Mouse (Mus musculus) ovary, postnatal 36 days (tissue): ENCODE data around the gene Fez1.

Source experiments
- DNase-seq: peaks from one replicate; pipeline ENCODE4 v3.0.0; 2022; ENCODE audit warnings: low spot score, mixed read lengths

The Fez1 gene

DNA sequence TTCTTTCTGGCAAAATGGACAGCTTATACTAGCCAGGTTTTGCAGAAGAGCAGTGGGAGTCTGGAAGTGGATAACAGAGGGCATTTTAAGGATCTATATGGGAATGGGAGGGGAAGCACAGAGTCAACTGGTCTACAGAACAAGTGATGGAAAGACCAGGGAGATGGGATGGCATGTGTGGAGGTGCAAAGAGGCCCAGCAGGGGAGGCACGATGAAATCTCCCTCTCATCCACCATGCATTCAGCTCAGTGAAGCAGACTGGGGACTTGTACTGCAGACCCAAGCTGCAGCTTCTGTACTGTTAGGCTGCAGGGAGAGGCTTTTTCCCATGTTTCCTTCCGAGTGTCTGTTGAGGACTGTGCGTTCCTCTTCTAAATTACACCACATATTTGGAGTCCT lies 12.2 kb downstream of the Fez1 start:
- DNase-seq = no peak

DNA sequence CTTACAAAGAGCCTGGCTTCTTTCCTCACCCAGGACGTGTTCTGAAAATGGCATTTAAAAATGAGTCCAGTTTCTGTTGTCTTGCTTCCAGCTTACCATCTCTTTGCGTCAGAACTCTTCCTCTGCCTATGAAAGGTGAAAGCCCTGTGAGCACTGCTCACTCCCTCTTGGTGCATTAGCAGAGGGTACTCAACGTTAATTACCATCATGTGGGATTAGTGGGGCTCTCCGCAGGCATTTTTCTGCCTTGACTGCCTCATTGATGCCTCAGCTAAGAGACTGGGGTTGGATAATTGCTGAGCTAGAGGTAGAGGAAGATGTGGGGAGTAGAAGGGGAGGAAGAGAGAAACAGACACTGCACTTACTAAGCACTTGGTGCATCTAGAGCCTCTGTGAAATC lies 24.7 kb downstream of the Fez1 start:
- DNase-seq = no peak

DNA sequence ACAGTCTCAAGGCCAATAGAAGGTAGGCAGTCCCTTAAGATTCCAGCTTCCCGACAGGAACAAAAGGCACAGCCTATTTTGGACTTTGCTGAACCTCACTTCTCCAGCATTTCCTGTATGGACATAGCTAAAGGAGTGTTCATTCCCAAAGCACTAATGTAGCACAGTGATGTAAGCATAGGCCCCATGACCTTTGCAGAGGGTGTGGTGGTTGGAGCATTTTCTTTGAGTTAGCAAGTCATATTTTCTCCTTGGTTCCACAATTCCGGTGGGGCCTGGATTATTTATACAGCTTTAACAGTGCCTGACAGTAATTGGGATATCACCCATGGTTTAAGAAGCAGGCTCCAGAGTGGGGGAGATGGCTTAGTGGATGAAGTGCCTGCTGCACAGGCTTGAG lies 27.0 kb downstream of the Fez1 start:
- DNase-seq = no peak

DNA sequence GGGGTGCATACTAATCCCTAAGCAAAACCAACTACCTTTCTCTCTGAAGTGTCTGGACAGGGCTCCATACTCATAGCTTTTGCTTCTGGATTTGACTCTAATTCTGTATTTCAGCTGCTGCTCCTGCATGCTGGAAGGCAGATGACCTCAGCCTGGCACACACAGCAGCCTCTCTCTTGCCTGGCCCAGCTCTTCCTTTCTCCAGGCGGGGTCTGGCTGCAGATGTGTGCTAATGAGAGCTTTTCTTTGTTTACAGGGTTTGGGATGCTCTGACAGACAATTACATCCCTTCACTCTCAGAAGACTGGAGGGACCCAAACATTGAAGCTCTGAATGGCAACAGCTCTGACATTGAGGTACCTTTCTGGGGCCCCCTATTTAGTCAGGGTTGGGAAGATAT lies 28.4 kb downstream of the Fez1 start:
- DNase-seq = no peak

- DNase-seq = no peak
Measured at GRCm38 (mm10) chr9:36852175-36852574, 30.5 kb downstream of the Fez1 start.

DNA sequence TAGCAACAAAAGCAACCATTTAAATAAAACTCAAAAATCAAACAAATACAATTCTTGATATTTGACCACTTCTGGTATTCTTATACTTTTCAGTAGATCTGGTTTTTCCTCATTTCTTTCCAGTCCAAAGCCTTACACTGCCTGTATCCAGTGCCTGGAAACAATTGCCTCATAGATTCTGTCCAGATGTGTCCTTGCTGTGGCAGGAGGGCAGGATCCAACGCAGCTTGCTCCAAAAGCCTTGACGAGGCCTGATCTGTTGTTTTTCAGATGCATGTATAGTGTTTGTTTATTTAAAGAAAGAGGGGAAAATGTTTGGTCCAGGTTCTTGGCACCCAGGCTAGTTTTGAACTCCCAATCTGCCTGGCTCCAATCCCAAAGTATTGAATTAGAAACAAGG lies 34.7 kb downstream of the Fez1 start:
- DNase-seq = no peak

DNA sequence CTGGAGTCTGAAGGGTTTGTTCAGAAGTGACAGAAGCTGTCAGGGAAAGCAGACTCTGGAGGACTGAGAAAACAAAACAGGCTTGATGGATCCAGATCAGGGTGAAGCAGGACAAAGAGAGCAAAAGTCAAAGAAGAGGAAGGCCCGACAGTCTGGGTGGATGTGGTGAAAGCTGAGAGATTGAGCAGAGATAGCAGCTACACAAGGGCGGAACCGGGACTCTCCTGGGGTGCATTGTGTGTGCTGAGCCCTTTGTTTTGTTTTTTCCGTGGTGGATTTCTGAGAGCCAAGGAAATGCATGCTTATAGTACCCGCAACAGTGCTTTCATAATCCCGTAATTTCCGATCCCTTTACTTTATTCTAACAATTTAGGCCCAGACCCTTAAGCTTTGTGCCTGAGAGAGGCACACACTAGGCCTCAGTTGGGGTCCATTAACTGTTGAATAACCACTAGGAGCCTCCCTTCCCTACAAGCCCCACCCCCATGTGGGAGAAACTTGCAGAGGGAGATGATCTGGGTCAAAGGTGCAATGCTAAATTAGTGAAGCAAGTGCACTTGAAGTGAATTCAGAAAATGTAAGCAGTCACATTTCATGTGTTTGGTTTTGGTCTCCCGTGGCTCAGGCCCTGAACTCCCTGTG lies 35.9 kb downstream of the Fez1 start:
- no peak for DNase-seq

- DNase-seq = no peak
Measured at GRCm38 (mm10) chr9:36858677-36859076, 37.0 kb downstream of the Fez1 start.

GRCm38 (mm10) chr9:36862576-36862975 lies 40.9 kb downstream of the Fez1 start:
- DNase-seq = no peak

GRCm38 (mm10) chr9:36863694-36864093 lies 42.0 kb downstream of the Fez1 start:
- no peak for DNase-seq

DNA sequence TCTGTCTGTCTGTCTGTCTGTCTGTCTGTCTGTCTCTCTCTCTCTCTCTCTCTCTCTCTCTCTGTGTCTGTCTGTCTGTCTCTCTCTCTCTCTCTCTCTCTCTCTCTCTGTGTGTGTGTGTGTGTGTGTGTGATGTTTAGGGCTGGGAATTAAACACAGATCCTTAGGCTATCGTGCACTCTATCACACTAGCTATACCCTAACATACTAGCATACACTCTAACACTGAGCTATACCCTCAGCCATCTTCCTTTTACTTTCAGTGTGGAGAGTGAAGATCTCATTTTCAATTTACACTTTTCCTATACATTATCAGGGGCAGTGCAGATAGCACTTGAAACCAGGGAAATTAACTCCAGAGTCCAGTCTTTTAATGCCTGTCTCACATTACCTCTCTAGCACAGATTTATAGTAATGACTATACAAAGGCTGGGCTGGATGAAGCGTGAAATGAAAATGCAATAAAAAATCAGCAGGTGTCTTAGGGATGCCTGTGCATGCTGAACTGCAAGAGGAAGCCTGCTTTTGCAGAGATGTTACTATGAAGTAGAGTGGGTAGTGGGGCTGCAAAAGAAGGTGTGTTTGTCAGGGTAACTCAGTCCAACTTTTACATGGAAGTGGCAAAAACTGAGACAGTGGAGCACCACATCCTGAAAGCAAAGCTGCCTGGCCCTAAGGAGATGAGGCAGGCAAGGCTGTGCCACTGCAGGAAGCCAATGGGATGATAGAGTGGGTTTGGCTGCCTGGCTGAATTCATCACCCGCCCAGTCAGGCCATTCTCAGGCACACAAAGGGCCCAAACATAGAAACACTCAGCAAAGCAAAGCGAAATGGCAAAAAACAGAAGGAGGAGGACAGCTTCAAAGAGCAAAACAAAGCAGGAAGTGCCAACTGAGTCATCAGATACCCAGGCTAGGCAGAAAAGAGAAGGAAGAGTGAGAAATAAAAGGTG lies 43.5 kb downstream of the Fez1 start:
- DNase-seq = no peak

- no peak for DNase-seq
Measured at GRCm38 (mm10) chr9:36868662-36869061, 47.0 kb downstream of the Fez1 start.

DNA sequence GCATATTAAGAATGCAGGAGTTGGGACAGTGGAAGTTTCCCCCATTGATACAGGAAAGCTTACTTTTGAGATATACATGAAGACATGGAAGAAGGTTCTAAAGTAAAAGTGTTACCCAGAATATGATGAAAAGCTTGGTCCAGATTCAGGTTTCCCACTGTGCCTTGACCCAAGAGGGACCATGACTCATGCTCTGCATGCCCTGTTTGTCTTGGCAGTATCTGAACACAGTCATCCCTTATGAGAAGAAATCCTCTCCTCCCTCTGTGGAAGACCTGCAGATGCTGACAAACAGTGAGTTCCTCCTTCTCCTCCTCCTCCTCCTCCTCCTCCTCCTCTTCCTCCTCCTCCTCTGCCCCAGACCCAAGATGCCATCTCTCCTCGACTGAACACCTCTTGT lies 48.6 kb downstream of the Fez1 start:
- DNase-seq = no peak

DNA sequence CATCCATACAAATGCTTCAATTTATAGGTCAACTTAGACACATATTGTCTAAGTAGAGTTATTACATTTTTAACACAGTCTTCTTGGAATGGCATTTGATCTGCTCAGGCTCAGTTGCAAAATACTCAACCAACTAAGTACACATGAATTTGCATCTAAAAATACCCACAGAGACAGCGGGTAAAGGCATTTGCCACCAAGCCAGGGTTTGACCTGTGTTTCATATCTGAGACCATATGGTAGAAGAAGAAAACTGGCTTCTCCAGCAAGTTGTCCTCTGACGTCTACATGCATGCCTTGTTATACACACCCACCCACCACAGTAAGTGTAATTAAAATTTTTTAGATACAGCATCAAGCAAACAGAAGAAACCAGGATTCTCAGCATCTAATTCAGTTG lies 52.1 kb downstream of the Fez1 start:
- DNase-seq = no peak

- no peak for DNase-seq
Measured at GRCm38 (mm10) chr9:36876313-36876712, 54.6 kb downstream of the Fez1 start.

DNA sequence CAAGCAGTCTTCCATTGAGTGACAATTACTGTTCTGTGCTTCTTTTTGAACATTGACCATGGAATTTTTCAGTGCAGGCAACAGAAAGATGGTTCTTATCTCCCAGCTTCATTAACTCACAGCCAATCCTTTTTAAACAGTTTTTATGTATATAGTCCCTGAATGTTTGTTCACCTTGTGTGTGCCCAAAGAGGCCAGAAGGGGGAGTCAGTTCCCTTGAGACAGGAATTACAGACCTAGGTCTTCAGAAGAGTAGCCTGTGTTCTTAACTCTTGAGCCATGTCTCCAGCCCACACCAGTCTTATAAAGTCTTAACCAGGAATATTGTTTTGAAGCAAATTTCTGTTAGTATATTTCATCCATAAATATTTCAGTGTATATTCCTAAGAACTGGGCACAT lies 55.1 kb downstream of the Fez1 start:
- no peak for DNase-seq

DNA sequence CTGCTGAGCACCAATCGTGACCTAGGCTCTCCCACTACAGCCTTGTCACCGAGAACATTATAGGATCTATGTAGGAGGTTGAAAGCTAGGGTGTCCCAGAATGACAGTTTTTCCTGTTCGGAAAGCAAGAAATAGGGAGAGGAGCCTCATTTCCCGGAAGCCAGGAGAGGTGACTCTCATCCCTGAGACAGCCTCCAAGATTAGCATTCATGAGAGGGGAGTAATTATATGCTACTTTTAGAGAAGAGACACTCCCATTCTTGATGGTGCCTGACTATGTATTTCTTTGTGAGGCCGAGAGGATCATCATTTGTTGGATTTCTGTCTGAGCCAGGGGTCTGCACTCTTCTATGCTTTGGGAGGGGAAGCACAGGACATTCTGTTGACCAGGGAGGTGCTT lies 60.0 kb downstream of the Fez1 start:
- DNase-seq = no peak

- DNase-seq = no peak
Measured at GRCm38 (mm10) chr9:36882034-36882745, 60.5 kb downstream of the Fez1 start.

DNA sequence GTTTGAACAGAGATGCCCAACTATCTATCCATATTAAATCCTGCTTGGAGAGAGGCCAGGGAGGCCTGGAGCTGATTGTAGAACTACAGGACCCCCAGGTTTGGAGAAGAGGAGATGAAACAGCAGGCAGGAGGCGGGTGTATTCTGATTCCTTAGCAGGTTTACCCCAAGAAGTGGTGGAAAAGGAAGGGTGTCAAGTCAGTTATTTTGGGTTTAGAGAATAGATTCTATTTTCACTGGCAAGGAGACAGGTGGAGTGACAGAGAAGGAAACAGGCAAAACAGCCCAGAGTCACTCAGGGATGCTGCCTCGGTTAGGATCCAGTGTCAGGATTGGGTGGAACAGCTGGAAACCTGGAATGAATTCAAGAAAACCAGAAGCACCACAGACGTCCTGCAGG lies 61.9 kb downstream of the Fez1 start:
- DNase-seq = no peak

DNA sequence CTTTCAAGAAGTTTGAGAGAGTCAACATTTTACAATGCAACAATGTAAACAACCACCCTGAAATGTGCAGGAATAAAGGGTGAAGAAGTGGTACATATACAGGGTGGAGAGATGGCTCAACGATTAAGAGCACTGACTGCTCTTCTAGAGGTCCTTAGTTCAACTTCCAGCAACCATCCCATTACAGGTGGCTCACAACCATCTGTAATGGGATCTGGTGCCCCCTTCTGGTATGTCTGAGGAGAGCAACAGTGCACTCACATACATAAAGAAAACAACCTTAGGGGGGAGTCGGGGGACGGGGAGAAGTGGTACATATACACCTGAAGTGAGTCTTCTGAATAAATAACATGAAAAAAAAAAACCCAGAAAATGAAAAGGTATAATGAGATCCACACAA lies 63.6 kb downstream of the Fez1 start:
- DNase-seq = no peak

DNA sequence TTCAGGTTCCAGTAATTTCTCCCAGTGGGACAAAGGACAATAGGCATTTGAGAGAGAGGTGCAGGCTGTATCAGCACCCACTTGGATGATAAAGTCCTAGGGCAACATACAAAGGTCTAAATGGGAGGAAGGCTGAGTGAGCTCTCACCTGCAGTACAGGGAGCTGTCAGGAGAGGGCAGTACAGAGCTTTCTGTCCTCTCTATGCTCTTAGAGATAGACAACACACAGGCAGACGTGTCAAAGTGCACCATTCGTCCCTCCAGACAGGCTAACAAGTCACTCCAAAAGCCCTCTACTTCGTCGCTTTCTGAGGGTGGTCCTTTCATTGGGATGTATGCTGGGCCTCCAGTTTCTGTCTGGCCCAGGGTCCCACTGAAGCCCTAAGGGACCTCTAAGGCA lies 68.9 kb downstream of the Fez1 start:
- DNase-seq = peak; percentile 53

- no peak for DNase-seq
Measured at GRCm38 (mm10) chr9:36893413-36893990, 71.8 kb downstream of the Fez1 start.

- DNase-seq = no peak
Measured at GRCm38 (mm10) chr9:36894242-36894641, 72.6 kb downstream of the Fez1 start.
